In genomic region chr13:31515261-31515660, GRCm38 (mm10) we compare ENCODE assay signal across 26 mouse cellular contexts. TPM values are rescaled to one million over a fixed set of nuclear protein-coding genes. Genes with fewer than 3 reads are reported as not detected.
DNase-seq lines count a peak whose midpoint lies in the region; ATAC-seq and TF ChIP-seq lines count a peak whose summit lies in the region.
"Had no signal": no experiment of that assay in that cellular context is flagged by ENCODE, and none has a peak within 500 bp of the region (broad histone marks: within the 10 kb centered on the region; RNA-seq: fewer than 3 reads in every experiment).

No protein-coding gene starts in this region.

- no peak overlapping the region for H3K4me2 ChIP-seq in lung, postnatal 0 days (replicated peaks; ENCODE audit: low read depth, low read length)
- H3K4me2 ChIP-seq in stomach, embryonic 15.5 days = no peak overlapping the region
- H3K4me2 ChIP-seq in midbrain, embryonic 14.5 days (ENCODE audit: low read length) = no peak overlapping the region
- H3K4me2 ChIP-seq: embryonic facial prominence, embryonic 12.5 days; embryonic facial prominence, embryonic 15.5 days; heart, embryonic 11.5 days; hindbrain, embryonic 12.5 days; hindbrain, embryonic 15.5 days had no signal

- no peak overlapping the region for H3K27ac ChIP-seq in lung, postnatal 0 days (ENCODE audit: low read length)
- peak overlapping the region; percentile 52; the same call in 1 of the 2 replicates for H3K27ac ChIP-seq in stomach, embryonic 15.5 days
- H3K27ac ChIP-seq in midbrain, embryonic 14.5 days (replicated peaks; ENCODE audit: low read depth, low read length) = no peak overlapping the region
- H3K27ac ChIP-seq: embryonic facial prominence, embryonic 12.5 days; embryonic facial prominence, embryonic 15.5 days; hindbrain, embryonic 12.5 days; hindbrain, embryonic 15.5 days had no signal

- H3K27me3 ChIP-seq in lung, postnatal 0 days (replicated peaks; ENCODE audit: insufficient read depth, low read length) = no peaks in the 10 kb centered on the region
- H3K27me3 ChIP-seq in stomach, embryonic 15.5 days (replicated peaks) = no peaks in the 10 kb centered on the region
- no peaks in the 10 kb centered on the region for H3K27me3 ChIP-seq in midbrain, embryonic 14.5 days (ENCODE audit: control insufficient read depth, insufficient read depth, low read length)
- H3K27me3 ChIP-seq: embryonic facial prominence, embryonic 12.5 days; embryonic facial prominence, embryonic 15.5 days; hindbrain, embryonic 12.5 days; hindbrain, embryonic 15.5 days had no signal

- no peak for TF ChIP-seq CTCF in lung, postnatal 0 days (IDR thresholded peaks at IDR 0.05)

- no peak; the same call in 1 of the 2 replicates for ATAC-seq in lung, postnatal 0 days
- ATAC-seq in stomach, embryonic 15.5 days (ENCODE audit: insufficient read depth, low FRiP score, low read depth) = peak; percentile 74
- no peak for ATAC-seq in midbrain, embryonic 14.5 days (ENCODE audit: low FRiP score, low TSS enrichment)
- ATAC-seq: CD4-positive, CD25-positive, alpha-beta regulatory T cell, adult 4 months; forebrain, embryonic 14.5 days; forebrain, postnatal 0 days had no signal

- no peaks in the 10 kb centered on the region for H3K36me3 ChIP-seq in lung, postnatal 0 days (ENCODE audit: insufficient read depth, low read length)
- no peaks in the 10 kb centered on the region for H3K36me3 ChIP-seq in stomach, embryonic 15.5 days
- H3K36me3 ChIP-seq in midbrain, embryonic 14.5 days (ENCODE audit: control insufficient read depth, insufficient read depth, low read length) = no peaks in the 10 kb centered on the region
- H3K36me3 ChIP-seq: embryonic facial prominence, embryonic 12.5 days; embryonic facial prominence, embryonic 15.5 days; hindbrain, embryonic 12.5 days; hindbrain, embryonic 15.5 days had no signal

- H3K4me3 ChIP-seq in lung, postnatal 0 days (ENCODE audit: low read depth, low read length) = no peak overlapping the region
- H3K4me3 ChIP-seq in stomach, embryonic 15.5 days (replicated peaks) = no peak overlapping the region
- no peak overlapping the region for H3K4me3 ChIP-seq in midbrain, embryonic 14.5 days (replicated peaks; ENCODE audit: low read depth, low read length)
- H3K4me3 ChIP-seq: embryonic facial prominence, embryonic 12.5 days; embryonic facial prominence, embryonic 15.5 days; hindbrain, embryonic 12.5 days; hindbrain, embryonic 15.5 days had no signal

- no peak for TF ChIP-seq EP300 in lung, postnatal 0 days (IDR thresholded peaks at IDR 0.05)

- H3K9ac ChIP-seq in lung, postnatal 0 days (replicated peaks; ENCODE audit: low read depth) = no peak overlapping the region
- no peak overlapping the region for H3K9ac ChIP-seq in stomach, embryonic 15.5 days
- no peak overlapping the region for H3K9ac ChIP-seq in midbrain, embryonic 14.5 days (replicated peaks; ENCODE audit: low read length)
- H3K9ac ChIP-seq: embryonic facial prominence, embryonic 12.5 days; embryonic facial prominence, embryonic 15.5 days; forebrain, postnatal 0 days; hindbrain, embryonic 12.5 days; hindbrain, embryonic 15.5 days had no signal

- no peaks in the 10 kb centered on the region for H3K9me3 ChIP-seq in lung, postnatal 0 days (ENCODE audit: low read length)
- H3K9me3 ChIP-seq in stomach, embryonic 15.5 days = no peaks in the 10 kb centered on the region
- no peaks in the 10 kb centered on the region for H3K9me3 ChIP-seq in midbrain, embryonic 14.5 days (ENCODE audit: control insufficient read depth, low read length)
- H3K9me3 ChIP-seq: embryonic facial prominence, embryonic 12.5 days; embryonic facial prominence, embryonic 15.5 days; hindbrain, embryonic 12.5 days; hindbrain, embryonic 15.5 days had no signal

- no peaks in the 10 kb centered on the region for H3K4me1 ChIP-seq in lung, postnatal 0 days (ENCODE audit: insufficient read depth, low read depth, low read length)
- no peaks in the 10 kb centered on the region for H3K4me1 ChIP-seq in stomach, embryonic 15.5 days
- H3K4me1 ChIP-seq in midbrain, embryonic 14.5 days (ENCODE audit: control insufficient read depth, insufficient read depth, low read length) = no peaks in the 10 kb centered on the region
- H3K4me1 ChIP-seq: embryonic facial prominence, embryonic 12.5 days; embryonic facial prominence, embryonic 15.5 days; hindbrain, embryonic 12.5 days; hindbrain, embryonic 15.5 days had no signal

- 80% methylated on average over 7 of the region's 7 CpGs for WGBS in lung, postnatal 0 days
- 81% methylated on average over 7 of the region's 7 CpGs for WGBS in stomach, embryonic 15.5 days
- WGBS in midbrain, embryonic 14.5 days = 96% methylated on average over 7 of the region's 7 CpGs

- peak; percentile 14 for DNase-seq in lung, postnatal 0 days (ENCODE audit: low spot score)
- DNase-seq in lung, postnatal 10 days = no peak
- peak; percentile 60 to 70 for DNase-seq in urinary bladder, postnatal 36 days (ENCODE audit: low spot score in 2 of 2)
- no peak for DNase-seq in urinary bladder, adult 2 months (ENCODE audit: low spot score)
- DNase-seq in retina, embryonic 14.5 days (ENCODE audit: low spot score) = no peak
- DNase-seq in midbrain, embryonic 14.5 days = no peak
- DNase-seq: adrenal gland, adult 2 months; adrenal gland, postnatal 14 days; cerebellum, adult 11 months; cerebellum, adult 2 months; cerebellum, adult 9-11 months; cerebellum, postnatal 25 days; forebrain, postnatal 0 days; gastrocnemius, postnatal 25 days had no signal

RNA-seq across cellular contexts. Expression of gene Foxq1, which starts 40.7 kb away (rescaled TPM):
- 2.2 and 2.7 TPM in 2 replicates for polyA plus RNA-seq in lung, postnatal 0 days (2015; fragmentation: Nextera tagmentation; extraction: Ambion mirVana)
- polyA plus RNA-seq in urinary bladder, adult 2 months (2012; rRNA removed) = 118 and 159 TPM in 2 replicates
- 15.1 and 16.7 TPM in 2 replicates for polyA plus RNA-seq in stomach, embryonic 15.5 days (2015; fragmentation: Nextera tagmentation; extraction: Ambion mirVana)
- polyA plus RNA-seq in midbrain, embryonic 14.5 days (2014; fragmentation: Nextera tagmentation; extraction: Ambion mirVana) = 2.0 and 2.2 TPM in 2 replicates
- polyA plus RNA-seq: CD4-positive, CD25-positive, alpha-beta regulatory T cell, adult 4 months had no signal

RNA-seq across cellular contexts. Expression of gene A530084C06Rik, which starts 43.9 kb away (rescaled TPM):
- not detected in 2 replicates for polyA plus RNA-seq in lung, postnatal 0 days (2015; fragmentation: Nextera tagmentation; extraction: Ambion mirVana)
- polyA plus RNA-seq in urinary bladder, adult 2 months (2012; rRNA removed) = 0.96 and 1.1 TPM in 2 replicates
- polyA plus RNA-seq in stomach, embryonic 15.5 days (2015; fragmentation: Nextera tagmentation; extraction: Ambion mirVana) = not detected in 2 replicates
- polyA plus RNA-seq in midbrain, embryonic 14.5 days (2014; fragmentation: Nextera tagmentation; extraction: Ambion mirVana) = not detected in 2 replicates
- polyA plus RNA-seq: C2C12; CD4-positive, CD25-positive, alpha-beta regulatory T cell, adult 4 months; embryonic facial prominence, embryonic 12.5 days; embryonic facial prominence, embryonic 15.5 days; forebrain, embryonic 11.5 days; forebrain, embryonic 14.5 days; forebrain, postnatal 0 days; heart, embryonic 11.5 days; heart, embryonic 14.5 days; heart, postnatal 0 days; hindbrain, embryonic 12.5 days; hindbrain, embryonic 15.5 days had no signal

Comparison
In these comparisons a context has a peak if more than half of its experiments do, and no peak if none do; other contexts are left out.
1. DNase-seq: peak in lung, postnatal 0 days (single experiment) and urinary bladder, postnatal 36 days (2 of 2); none in lung, postnatal 10 days (single experiment), urinary bladder, adult 2 months (single experiment), retina, embryonic 14.5 days (single experiment) and midbrain, embryonic 14.5 days (single experiment).